Mouse (Mus musculus): ENCODE data around the gene Ckap5.

- TF ChIP-seq CTCF (IDR thresholded peaks at IDR 0.05; ENCODE audit: low read depth, low read length) (no peak), POLR2A (IDR thresholded peaks at IDR 0.05; ENCODE audit: borderline replicate concordance, low read depth, low read length) (no peak)
Measured at GRCm38 (mm10) chr2:91631826-91632225, 105.3 kb downstream of the Ckap5 start.

Data from bone marrow macrophage, adult 2 months (primary cell).